Mouse (Mus musculus) granulocyte monocyte progenitor cell, adult 5-6 weeks (primary cell): ENCODE data around the gene Uspl1. TPM values are rescaled to one million over a fixed set of nuclear protein-coding genes. Genes with fewer than 3 reads are reported as not detected.

Source experiments
- ATAC-seq: replicated peaks from 2 replicates; pipeline ENCODE4 v1.8.0; 2016; ENCODE audit warnings: mild to moderate bottlenecking, moderate TSS enrichment, inconsistent platforms; ENCODE audit not compliant: poor library complexity, severe bottlenecking
- total RNA-seq, 2 experiments: library from RNA; stranded (forward) in 1 of 2; stranded (reverse) in 1 of 2; fragments of 200-712, 200-1000 nt in 1 of 2; fragments of >200 nt in 1 of 2; fragmentation: Nextera tagmentation in 1 of 2; gene quantifications; 2 replicates each; pipeline ENCODE4 v1.2.3; 2014 to 2017

The Uspl1 gene
- total RNA-seq, 2 experiments from 2014 or later = 23.7 to 33.7 TPM

DNA sequence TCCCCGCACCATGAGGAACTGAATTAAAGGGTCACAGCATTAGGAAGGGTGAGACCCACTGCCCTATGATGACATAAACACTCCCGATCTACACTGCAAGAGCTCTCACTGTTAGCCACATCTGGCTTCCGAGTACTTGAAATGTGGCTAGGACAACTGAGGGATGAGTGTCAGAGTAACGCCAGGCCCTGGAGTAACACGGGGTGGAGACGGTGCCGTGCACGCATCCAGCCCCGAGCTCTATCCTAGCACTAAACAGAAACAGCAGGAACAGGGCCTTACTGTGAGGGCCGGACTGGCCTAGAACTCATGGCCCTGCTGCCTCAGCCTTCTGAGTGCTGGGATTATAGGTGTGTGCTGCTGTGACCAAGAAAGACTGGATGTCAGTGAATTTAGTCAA is 18.1 kb upstream of the Uspl1 start:
- no peak for ATAC-seq

DNA sequence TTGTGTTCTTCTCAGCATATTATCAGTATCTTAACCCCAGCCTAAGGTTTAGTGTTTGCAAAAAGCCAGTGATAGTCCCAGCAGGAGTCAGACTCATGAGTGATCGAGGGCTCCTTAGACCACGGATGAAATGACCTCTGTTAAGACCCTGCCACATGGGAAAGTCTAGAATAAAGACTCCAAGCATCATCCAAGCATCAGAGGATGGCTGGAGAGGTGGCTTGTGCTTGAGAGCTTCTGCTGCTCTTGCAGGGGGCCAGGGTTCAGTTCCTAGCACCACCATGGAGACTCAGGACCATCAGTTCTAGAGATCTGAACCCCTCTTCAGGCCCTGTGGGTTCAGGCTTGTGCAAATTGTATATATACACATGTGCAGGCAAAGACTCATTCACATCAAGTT is 16.1 kb upstream of the Uspl1 start:
- no peak for ATAC-seq

DNA sequence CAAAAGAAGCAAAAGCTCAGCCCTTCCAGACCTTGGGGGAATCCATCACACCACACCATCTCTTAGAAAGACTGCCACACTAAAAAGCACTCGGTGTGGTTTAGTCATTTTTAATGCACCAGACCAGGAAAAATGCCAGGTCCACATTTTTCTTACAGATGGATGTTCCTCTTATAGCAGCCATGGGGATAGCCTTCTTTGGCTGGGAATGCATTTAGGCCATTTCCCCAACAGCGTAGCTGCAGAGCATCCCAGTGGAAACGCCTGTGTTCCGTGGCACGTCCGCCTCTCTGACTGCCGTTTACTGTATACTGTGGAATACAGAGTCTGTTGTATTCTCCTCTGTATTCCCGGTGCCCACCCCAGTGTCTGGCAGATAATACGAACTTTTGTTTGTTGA is 15.3 kb upstream of the Uspl1 start:
- ATAC-seq = no peak

DNA sequence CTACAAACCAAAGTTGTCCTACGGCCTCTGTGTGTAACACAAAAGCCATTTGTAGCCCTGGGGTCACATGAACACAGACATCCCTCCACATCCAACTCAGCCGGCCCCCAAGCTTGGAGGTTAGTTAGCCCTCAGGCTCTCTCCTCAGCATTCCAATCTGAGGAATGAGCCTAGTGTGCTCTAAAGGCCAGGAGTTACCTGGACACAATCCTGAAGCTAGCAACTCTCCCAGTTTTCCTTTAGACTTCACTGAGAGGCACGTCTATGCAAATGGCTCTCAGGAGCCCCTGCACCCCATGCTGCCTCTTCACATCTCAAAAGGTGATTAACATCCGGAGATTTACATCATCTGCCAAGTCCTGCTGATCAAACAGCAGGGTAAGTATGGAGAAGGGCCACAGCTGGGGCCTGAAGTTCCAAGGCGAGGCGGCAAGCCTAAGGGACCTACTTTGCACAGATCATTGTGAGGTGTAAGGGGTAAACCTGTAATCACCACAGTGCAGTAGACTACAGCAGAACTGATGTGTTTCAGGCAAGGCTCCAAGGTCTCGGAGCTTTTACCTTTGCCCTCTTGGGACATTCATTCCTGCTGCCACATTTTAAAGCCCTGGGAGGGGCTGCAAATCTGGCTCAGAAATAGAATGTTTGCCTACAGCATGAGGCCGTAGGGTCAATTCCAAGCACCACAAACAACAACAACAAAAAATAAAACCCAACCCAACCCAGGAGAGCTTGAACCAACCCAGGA is 13.1 kb upstream of the Uspl1 start:
- ATAC-seq = no peak

DNA sequence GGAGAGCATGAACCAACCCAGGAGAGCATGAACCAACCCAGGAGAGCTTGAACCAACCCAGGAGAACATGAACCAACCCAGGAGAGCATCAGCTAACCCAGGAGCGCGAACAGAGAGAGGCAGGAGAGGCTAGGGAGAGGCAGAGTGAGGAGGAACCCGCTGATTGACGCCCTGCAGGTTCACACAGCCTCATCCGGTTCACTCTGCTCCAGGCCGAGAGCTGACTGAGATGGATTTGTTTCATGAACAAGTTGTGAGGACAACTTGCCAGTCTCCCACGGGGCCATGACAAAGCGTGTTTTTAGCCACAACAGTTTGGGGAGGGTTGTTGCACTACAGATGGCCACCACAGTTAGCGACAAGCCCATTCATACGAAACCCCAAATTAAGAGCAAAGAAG is 11.9 kb upstream of the Uspl1 start:
- no peak for ATAC-seq

DNA sequence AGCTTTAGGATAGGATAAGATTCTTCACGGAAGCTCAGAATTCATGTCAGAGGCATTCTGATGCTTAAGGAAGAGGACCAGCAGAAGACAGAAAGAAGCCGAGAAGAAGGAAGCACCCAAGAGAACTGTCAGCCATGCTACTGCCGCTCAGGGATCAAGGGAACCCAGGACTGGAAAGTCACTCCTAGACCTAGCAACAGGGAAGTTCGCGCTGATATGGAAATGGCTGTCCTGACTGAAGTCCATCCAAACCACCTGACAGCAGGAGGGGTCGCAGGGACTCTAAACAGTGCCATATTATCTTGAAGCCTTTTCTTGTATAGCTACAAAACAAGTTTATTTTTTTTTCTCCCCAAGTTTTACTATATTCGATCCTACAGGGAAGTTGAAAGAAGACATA is 9.6 kb upstream of the Uspl1 start:
- ATAC-seq = no peak

DNA sequence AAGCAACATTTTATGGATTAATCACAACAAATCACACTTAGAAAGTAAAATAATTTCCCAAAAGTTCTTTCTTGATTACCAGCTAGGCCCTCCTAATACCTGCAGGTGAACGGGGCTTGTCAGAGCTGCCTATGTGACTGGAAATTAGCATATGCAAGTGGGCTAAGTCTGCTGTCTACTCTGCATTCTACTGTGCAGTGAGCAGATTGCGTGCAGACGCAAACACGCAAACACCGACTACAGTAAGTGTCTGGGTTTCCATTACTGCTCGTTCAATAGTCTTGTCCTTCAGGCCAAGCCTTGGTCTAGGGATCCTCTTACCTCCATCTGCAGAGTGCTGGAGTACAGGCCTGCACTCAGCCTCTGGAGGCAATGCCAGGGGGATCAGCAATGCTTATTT is 8.4 kb upstream of the Uspl1 start:
- no peak for ATAC-seq

DNA sequence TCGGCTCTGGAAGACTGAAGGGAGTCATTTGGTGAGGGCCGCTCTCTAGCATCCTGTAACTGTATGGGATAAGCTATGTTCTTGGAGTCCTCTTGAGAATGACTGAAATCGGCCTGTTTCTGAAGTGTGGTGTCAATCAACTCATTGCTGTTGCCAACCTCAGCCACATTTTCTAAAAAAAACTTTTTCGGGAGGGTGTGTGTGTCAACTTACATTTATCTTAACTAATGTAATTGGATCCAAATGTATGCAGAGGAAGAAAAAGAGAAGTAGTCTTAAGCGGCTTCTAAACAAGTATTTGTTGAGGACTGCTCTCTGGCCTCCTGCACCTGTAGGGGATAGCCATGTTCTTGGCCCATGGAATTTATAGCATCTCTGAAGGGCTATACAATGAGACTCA is 6.1 kb upstream of the Uspl1 start:
- ATAC-seq = no peak

DNA sequence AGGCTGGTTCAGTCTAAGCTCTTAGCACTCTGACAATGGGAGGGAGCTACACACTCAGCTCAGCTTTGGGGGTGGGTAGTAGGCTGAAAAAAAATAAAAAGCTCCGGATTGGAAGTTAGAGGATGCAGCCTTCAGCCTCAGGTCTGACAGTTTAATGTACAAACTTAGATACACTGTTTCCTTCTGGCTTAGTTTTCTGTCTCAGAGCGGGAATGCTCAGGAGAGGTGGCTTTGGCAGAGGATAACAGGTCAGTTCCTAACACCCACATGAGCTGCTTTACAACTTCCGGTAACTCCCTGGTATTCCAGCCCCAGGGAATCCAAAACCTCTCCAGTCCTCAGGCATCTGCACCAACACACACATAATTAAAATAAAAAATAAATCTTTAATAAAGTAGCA is 4.3 kb upstream of the Uspl1 start:
- ATAC-seq = no peak

DNA sequence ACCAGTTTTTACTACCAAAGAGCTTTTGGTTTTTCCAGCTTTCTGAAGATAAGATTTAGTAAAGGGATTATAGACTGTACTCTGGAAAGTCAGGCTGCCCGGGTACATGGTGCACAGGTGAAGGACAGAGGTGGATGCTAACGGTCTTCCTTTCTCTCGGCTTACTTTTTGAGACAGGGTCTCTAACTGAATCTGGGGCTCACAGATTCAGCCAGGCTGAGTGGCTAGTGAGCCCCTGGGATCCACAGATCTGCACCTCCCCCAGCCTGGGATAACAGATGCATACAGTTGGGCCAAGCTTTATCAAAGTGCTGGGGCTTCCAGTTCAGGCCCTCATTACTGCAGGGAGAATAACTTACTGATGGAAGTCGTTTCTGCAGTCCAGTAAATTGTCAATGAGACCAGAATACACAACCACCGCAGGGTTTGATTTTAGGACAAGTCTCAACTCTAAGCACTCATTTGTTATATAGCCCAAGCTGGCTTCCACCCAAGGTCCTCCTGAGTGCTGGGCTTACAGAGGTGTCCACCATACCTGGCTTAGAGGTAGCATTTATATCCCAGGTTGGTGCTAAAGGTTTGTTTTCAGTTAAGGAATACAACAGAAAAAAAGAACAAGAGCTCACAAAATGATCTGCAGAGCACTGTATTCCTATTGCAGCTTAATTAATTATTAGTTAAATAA is 1.8 kb upstream of the Uspl1 start:
- ATAC-seq = no peak

DNA sequence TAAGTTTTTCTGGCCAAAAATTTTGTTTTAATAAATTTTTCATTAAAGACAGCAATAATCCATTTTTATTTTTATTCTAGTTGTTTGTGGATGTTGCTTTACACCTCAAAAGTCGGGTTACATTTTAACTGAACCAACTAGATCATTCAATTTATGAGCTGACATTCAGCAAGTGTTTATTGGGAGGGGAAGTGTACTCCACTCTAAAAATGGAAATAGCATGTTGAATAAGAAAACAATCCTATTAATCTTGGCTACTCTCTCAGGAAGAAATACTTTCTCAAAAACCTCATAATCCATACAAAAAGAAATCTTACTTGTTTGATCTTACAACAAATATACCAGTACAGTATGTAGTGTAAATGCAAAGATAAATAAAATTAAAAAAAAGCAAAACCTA is 1.0 kb upstream of the Uspl1 start:
- no peak for ATAC-seq

DNA sequence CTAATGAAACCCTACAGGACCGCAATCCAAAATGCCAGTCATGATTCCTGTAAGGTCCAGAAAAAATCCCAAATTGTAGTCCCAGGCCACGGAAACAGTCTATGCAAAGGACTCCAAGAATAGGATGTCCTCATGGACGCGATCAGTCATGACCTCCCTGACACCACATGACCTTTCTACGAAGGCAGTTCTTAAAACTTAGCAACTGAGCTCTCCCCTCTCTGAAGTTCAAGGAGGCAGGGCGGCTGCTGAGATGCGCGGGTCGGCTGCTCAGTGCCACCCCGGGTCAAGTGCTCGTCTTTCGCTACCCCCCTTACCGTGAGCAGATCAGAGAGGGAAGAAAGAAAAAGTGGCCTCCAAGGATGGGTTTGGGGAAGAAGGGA is 438 bp upstream of the Uspl1 start:
- no peak for ATAC-seq

DNA sequence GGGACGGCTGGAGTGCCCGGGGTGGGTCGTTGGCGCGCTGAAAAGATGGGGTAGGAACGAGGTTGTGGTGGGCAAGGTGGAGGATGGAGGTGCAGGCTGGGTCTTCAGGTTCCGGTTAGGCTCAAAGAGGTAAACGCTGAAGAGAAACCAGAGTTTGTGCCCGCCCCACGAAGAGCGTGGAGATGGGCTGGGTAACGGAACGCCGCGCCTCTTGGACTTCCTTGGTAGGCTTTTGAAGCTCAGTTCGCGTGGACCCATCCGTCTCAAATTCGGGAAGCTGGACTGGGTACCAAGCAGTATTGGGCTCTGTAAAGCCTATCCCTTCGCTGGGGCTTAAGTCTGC is 665 bp downstream of the Uspl1 start:
- peak; percentile 36 for ATAC-seq

DNA sequence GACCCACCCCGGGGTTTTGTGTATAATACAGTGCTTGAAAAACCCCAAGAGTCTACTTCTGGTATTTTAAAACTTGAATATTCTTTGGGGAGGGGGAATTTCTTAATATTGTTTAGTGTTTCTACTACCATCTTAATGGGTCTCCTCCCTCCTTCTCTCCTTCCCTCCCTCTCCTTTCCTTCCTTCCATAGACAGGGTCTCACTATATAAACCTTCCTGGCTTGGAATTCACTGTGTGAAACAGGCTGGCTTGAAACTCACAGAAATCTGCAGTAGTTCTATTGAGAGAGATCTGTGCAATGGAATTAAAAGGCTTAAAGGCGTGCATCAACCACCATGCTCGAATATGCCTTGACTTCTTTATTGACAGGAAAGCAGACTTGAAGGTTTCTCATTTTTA is 1.7 kb downstream of the Uspl1 start:
- no peak for ATAC-seq

DNA sequence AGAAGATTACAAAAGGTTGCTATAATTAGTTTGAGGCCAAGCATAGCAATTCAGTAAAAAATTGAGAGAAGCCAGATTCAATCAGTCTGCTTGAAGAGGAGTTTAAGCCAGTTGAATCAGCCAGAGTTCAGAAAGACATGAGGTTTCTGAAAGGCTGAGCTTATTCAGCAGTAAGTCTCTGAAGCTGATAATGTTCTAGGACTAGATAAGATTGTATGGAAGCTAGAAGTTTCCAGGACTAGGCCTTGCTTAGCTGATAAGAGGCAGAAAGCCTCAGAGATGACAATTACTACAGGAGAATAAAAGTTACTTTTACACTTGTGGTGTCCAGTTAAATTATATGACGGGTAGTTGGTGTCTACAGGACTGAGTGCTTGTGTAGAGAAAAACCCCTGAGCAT is 6.0 kb downstream of the Uspl1 start:
- no peak for ATAC-seq

DNA sequence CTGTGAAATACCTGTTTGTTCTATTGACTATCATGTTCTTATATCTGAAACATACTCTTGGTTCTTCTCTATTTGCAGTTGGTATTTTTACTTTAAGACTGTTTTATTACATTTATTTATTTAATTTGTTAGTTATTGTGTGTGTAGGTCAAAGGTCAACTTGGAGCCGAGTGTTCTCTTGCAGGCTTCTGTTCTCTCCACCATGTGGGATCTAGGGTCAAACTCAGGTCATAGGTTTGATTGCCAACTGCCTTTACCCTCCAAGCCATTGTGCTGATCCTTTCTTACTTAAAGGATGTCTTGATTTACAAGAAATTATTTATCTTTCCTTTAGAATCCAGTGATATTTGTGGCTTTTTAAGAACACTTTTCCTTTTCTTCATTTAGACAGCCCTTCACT is 12.5 kb downstream of the Uspl1 start:
- no peak for ATAC-seq

DNA sequence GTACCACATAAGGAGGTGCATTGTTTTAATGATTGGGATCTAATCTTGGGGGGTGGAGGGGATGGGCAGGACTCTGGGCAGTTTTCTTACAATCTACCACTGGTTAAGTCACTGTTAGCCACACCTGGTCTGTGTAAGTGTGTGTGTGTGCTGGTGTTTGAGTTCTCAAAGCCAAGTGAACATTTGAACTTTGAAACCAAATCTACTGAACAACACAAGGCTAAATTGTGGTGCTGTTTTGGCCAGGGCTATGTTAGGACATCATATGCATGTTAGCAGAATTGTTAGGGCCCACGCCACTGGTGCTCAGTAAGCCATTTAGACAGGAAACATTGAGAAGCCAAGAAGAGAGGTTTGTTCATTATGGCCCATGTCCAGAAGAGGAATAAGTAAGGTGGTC is 14.6 kb downstream of the Uspl1 start:
- no peak for ATAC-seq

DNA sequence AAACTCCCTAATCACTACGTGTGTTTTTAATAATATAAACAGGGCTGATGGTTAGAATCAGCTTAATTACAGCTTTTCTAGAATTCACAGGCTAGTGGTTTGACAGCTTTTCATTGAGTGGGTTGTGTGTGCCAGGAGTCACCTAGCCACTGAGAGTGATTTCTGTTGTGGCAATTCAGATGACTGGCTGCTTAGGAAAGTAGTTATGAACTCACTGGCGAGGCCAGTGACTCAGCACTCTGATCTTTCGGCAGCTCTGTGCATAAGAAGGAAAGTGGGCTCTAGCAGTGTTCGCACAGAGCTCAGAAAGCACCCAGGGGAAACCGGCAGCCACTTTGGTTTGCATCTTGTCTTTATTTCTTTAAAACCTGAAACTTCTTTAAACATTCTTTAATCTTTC is 18.8 kb downstream of the Uspl1 start:
- peak; percentile 56 for ATAC-seq

DNA sequence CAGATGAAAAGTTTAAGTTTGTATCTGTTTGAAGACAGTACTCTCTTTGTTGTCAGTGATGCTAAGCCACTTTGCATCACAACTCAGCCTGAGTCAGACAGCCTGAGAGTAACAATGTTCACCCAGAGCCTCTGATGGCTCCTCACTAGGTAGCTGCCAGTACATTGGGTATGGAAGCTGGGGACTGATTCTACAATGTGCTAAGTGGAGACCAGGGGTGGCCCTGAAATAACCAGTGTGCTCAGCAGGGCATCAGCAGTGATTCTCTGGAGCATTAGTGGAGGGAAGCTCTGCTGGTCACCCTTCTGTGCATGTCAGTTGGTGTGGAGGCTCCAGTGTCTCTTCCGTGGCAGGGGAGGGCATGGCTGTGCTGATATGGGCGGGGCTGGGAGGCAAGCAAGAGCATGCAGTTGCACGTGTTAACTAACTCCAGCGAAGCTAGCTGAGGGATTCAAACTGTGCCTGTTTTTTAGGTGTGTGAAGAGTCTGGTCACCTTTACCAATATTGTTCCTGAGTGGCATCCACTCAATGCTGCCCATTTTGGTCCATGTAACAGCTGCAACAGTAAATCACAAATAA is 19.7 kb downstream of the Uspl1 start:
- ATAC-seq = no peak

DNA sequence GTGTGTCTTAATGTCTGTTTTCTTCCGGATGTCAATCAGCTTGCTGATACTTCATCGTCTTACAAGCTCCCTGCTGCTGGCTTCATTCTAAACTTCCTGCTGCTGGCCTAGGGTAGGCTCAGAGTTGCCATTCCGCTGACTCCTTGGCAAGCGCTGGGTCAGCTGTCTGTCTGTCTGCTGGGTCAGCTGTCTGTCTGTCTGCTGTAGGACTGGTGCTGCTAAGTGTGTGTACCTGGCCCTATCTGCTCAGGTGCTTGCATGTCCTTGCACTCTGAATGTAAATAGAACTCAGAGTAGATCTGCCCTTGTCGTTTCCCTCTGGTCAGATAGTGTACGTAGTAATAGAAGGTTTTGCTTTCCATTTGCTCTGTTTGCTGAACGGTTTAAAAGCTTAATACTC is 20.7 kb downstream of the Uspl1 start:
- no peak for ATAC-seq

DNA sequence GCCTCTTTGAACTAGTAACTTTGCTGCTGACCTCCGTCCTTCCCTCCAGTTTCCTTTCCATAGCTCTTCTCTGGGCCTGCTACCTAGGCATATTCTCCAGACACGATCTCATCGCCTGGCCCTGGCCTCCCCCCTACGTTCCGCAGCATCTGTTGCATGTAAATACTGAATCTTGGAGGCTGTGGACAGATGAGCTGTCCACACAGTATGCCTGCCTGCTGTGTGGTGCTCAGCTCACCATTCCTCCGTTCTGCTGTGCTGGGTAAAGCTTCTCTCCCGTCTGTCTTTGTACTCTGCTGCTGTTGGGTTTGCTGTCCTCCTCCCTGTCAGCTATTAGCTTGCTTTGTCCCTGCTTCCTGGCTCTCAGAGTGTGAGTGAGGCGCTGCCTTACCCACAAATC is 21.1 kb downstream of the Uspl1 start:
- no peak for ATAC-seq

DNA sequence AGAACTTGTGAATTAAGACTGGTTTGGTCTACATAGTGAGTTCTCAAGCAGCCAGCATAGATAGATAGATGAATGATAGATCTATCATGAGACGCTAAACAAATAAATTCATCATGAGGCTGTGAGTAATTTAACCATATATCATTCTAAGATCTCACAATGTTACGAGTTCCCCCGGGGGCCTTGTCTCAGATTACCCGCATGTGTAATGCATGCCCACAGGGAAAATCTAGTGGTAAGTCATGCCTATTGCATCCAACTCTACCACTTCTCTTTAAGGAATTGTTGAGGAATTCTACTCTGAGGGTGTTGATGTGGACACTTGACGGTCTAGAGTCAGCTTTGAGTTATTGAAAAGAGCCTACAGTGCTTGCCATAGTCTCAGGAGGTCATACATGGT is 22.1 kb downstream of the Uspl1 start:
- ATAC-seq = no peak
